Mouse (Mus musculus) hindbrain, embryonic 11.5 days (tissue): ENCODE results near the gene Plet1. TPM values are rescaled to one million over a fixed set of nuclear protein-coding genes. Genes with fewer than 3 reads are reported as not detected.

Source experiments
- ATAC-seq: fragments of 200-750 bp; cut with Nextera tagmentation; 2 replicates; pipeline ENCODE4 v1.8.0; 2017; ENCODE audit warnings: mild to moderate bottlenecking, moderate TSS enrichment, moderate library complexity; ENCODE audit not compliant: low FRiP score
- DNase-seq: peaks from one replicate; pipeline ENCODE4 v3.0.0-alpha.2; 2015; ENCODE audit warnings: low spot score
- H3K27ac ChIP-seq: fragments of 300-500 bp; sonication (generic); 2 replicates; pipeline ENCODE4 v1.5.1; 2014; ENCODE audit warnings: mild to moderate bottlenecking, low read depth, low read length
- H3K27me3 ChIP-seq: fragments of 300-500 bp; sonication (generic); 2 replicates; pipeline ENCODE4 v1.6.1; 2014; ENCODE audit warnings: mild to moderate bottlenecking, low read length, moderate library complexity, mixed read lengths; ENCODE audit not compliant: control insufficient read depth, insufficient read depth
- H3K36me3 ChIP-seq: fragments of 300-500 bp; sonication (generic); 2 replicates; pipeline ENCODE4 v1.6.1; 2014; ENCODE audit warnings: mild to moderate bottlenecking, low read length, moderate library complexity, mixed read lengths; ENCODE audit not compliant: control insufficient read depth, insufficient read depth
- H3K4me1 ChIP-seq: fragments of 300-500 bp; sonication (generic); replicated peaks from 2 replicates; pipeline ENCODE4 v1.6.1; 2014; ENCODE audit warnings: low read length, mixed read lengths; ENCODE audit not compliant: control insufficient read depth, insufficient read depth
- H3K4me2 ChIP-seq: fragments of 300-500 bp; sonication (generic); replicated peaks from 2 replicates; pipeline ENCODE4 v1.6.1; 2014; ENCODE audit warnings: mild to moderate bottlenecking, low read depth, low read length
- H3K4me3 ChIP-seq: fragments of 300-500 bp; sonication (generic); 2 replicates; pipeline ENCODE4 v1.5.1; 2014; ENCODE audit warnings: low read depth, low read length
- H3K9ac ChIP-seq: fragments of 300-500 bp; sonication (generic); 2 replicates; pipeline ENCODE4 v1.6.1; 2014; ENCODE audit warnings: low read depth, low read length
- H3K9me3 ChIP-seq: fragments of 300-500 bp; sonication (generic); 2 replicates; pipeline ENCODE4 v1.6.1; 2016; ENCODE audit warnings: low read length; ENCODE audit not compliant: control insufficient read depth
- whole genome bisulfite sequencing: fragments of 180-500 bp; shearing (Covaris S2); extraction: QIAGEN DNeasy Blood & Tissue Kit; methylation state at CpG from one replicate; pipeline ENCODE4 v1.1.7; 2014; 5-methylcytosine and 5-hydroxymethylcytosine counted together
- polyA plus RNA-seq: library from polyadenylated mRNA; unstranded; fragments of >200 nt; fragmentation: Nextera tagmentation; extraction: Ambion mirVana; gene quantifications from 2 replicates; pipeline ENCODE4 v1.2.1, GENCODE M21; 2014

Plet1 gene
- polyA plus RNA-seq, 1 experiment from 2014 or later: 0.59 TPM

- WGBS: 89% methylated on average over 16 of the region's 16 CpGs
- Histone ChIP-seq H3K4me1 (no peaks in the 10 kb centered on the region), H3K27ac (no peak overlapping the region), H3K9me3 (no peaks in the 10 kb centered on the region), H3K27me3 (no peaks in the 10 kb centered on the region), H3K36me3 (no peaks in the 10 kb centered on the region), H3K4me2 (no peak overlapping the region), H3K4me3 (no peak overlapping the region), H3K9ac (no peak overlapping the region)
- DNase-seq (no peak), ATAC-seq (no peak)
Observed at GRCm38 (mm10) chr9:50498815-50499214, 4.5 kb downstream of the Plet1 start.

DNA sequence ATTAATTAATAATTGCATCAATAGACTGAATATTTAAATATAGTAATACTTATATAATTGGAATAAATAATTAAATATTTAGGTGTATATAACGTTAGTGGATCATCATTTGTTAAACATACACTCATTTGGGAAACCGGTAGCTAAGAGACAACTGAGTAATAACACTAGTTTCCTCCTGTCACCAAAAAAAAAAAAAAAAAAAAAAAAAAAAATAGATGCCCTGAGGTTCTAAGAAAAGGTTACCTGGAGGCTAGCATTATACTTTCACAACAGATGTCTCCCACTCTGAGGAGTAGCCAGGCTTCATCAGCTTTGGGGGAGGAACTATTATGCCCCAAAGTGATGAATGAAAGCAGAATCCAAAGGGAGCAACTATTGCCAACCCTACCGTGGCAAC lies 5.5 kb downstream of the Plet1 start:
- Histone ChIP-seq H3K4me1 (no peaks in the 10 kb centered on the region), H3K36me3 (no peaks in the 10 kb centered on the region), H3K27ac (no peak overlapping the region), H3K9me3 (no peaks in the 10 kb centered on the region), H3K9ac (no peak overlapping the region), H3K27me3 (no peaks in the 10 kb centered on the region), H3K4me2 (no peak overlapping the region), H3K4me3 (no peak overlapping the region)
- ATAC-seq (no peak), DNase-seq (no peak)
- 91% methylated on average over 3 of the region's 3 CpGs for WGBS

- no peaks in the 10 kb centered on the region for H3K27me3 ChIP-seq
- 86% methylated on average over 15 of the region's 15 CpGs for WGBS
- no peak overlapping the region for H3K27ac ChIP-seq
- H3K9ac ChIP-seq: no peak overlapping the region
- DNase-seq: no peak
- peak overlapping the region; percentile 24 for H3K4me2 ChIP-seq
- no peaks in the 10 kb centered on the region for H3K9me3 ChIP-seq
- ATAC-seq: no peak
- H3K4me1 ChIP-seq: no peaks in the 10 kb centered on the region
- peak overlapping the region; percentile 16; the same call in 1 of the 2 replicates for H3K4me3 ChIP-seq
- H3K36me3 ChIP-seq: no peaks in the 10 kb centered on the region
Observed at GRCm38 (mm10) chr9:50500467-50500973, 6.2 kb downstream of the Plet1 start.

GRCm38 (mm10) chr9:50500974-50501501 lies 6.7 kb downstream of the Plet1 start:
- Histone ChIP-seq H3K4me3 (peak overlapping the region; percentile 16), H3K9ac (peak overlapping the region; percentile 15; the same call in 1 of the 2 replicates), H3K9me3 (no peaks in the 10 kb centered on the region), H3K27ac (no peak overlapping the region), H3K27me3 (no peaks in the 10 kb centered on the region), H3K4me2 (peak overlapping the region; percentile 24), H3K4me1 (no peaks in the 10 kb centered on the region), H3K36me3 (no peaks in the 10 kb centered on the region)
- 30% methylated on average over 14 of the region's 14 CpGs for WGBS
- DNase-seq (peak; percentile 68), ATAC-seq (peak; percentile 75)

DNA sequence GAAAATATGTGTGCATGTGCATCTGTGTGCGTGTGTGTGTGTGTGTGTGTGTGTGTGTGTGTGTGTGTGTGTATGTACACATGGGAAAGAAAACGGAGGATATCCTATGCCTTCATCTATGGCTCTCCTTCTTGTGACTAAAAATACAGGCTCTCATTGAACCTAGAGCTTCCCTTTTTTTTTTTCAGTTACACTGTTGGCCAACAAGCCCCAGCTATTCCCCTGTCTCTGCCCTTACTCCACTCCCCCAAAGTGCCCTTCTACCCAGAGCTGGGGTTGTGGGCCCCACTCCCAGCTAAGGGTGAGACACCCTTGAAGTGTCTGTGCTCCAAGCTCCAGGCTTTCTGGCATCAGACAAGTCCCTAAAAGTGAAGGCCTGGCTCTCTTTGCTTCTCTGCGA lies 8.6 kb downstream of the Plet1 start:
- 88% methylated on average over 3 of the region's 3 CpGs for WGBS
- Histone ChIP-seq H3K9ac (no peak overlapping the region), H3K36me3 (no peaks in the 10 kb centered on the region), H3K4me1 (no peaks in the 10 kb centered on the region), H3K4me2 (no peak overlapping the region), H3K9me3 (no peaks in the 10 kb centered on the region), H3K27ac (no peak overlapping the region), H3K27me3 (no peaks in the 10 kb centered on the region), H3K4me3 (no peak overlapping the region)
- ATAC-seq (no peak), DNase-seq (no peak)

GRCm38 (mm10) chr9:50505405-50505804 lies 11.1 kb downstream of the Plet1 start:
- H3K9ac ChIP-seq: no peak overlapping the region
- H3K36me3 ChIP-seq: no peaks in the 10 kb centered on the region
- H3K4me3 ChIP-seq: no peak overlapping the region
- no peak overlapping the region for H3K27ac ChIP-seq
- no peaks in the 10 kb centered on the region for H3K27me3 ChIP-seq
- no peak overlapping the region for H3K4me2 ChIP-seq
- WGBS: 60% methylated on average over 6 of the region's 6 CpGs
- no peaks in the 10 kb centered on the region for H3K9me3 ChIP-seq
- DNase-seq (no peak), ATAC-seq (no peak)
- H3K4me1 ChIP-seq: no peaks in the 10 kb centered on the region

DNA sequence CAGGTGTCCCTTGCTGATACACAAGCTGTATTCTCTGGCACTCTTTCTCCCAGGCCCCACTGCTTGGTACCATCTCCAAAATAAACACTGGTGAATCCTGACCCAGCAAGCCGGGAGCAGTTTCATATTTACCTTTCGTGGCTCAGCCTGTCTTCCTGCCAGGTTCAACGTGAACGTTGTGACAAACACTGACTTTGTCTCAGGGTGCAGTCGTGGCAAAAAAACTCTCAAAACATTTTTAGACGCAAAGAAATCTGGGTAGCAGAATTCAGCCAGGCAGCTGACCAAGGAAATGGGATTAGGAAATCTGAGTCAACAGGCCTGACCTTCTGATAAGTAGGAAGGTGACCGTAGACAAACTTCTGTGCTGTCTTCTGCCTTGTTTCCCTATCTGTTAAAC lies 13.2 kb downstream of the Plet1 start:
- ATAC-seq: no peak
- no peak overlapping the region for H3K27ac ChIP-seq
- WGBS: 84% methylated on average over 7 of the region's 7 CpGs

GRCm38 (mm10) chr9:50515462-50515861 lies 21.1 kb downstream of the Plet1 start:
- Histone ChIP-seq H3K36me3 (no peaks in the 10 kb centered on the region), H3K4me3 (no peak overlapping the region), H3K9me3 (no peaks in the 10 kb centered on the region), H3K27me3 (no peaks in the 10 kb centered on the region), H3K4me2 (no peak overlapping the region), H3K4me1 (no peaks in the 10 kb centered on the region), H3K27ac (no peak overlapping the region), H3K9ac (no peak overlapping the region)
- ATAC-seq: no peak
- DNase-seq: no peak
- WGBS: 89% methylated on average over 5 of the region's 5 CpGs

More for the DNA sequence above, 13.2 kb downstream of the Plet1 start:
- no peak overlapping the region for H3K9ac ChIP-seq
- no peak overlapping the region for H3K4me3 ChIP-seq
- H3K4me1 ChIP-seq: no peaks in the 10 kb centered on the region
- no peaks in the 10 kb centered on the region for H3K27me3 ChIP-seq
- no peak overlapping the region for H3K4me2 ChIP-seq
- DNase-seq: no peak
- H3K36me3 ChIP-seq: no peaks in the 10 kb centered on the region
- no peaks in the 10 kb centered on the region for H3K9me3 ChIP-seq

DNA sequence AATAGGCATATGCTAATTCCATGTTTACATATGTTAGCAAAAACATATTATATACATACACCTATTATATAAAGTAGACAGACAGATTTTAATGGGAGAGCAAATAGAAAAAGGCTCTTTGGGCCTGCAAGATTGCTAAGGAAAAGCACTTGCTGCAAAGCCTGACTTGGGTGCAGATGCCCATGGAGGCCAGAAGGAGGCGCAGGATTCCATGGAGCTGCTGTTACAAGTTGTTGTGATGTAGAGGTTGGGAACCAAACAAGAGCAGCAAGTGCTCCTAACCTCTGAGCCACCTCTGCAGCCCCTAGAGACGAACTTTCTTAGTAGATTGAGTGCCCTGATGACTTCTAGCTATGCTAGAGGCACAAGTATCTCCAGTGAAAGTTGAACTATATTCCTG lies 24.5 kb downstream of the Plet1 start:
- H3K27me3 ChIP-seq: no peaks in the 10 kb centered on the region
- no peak overlapping the region for H3K4me3 ChIP-seq
- peak; percentile 62 for DNase-seq
- no peaks in the 10 kb centered on the region for H3K9me3 ChIP-seq
- 9% methylated on average over 2 of the region's 2 CpGs for WGBS
- H3K4me1 ChIP-seq: no peaks in the 10 kb centered on the region
- no peak overlapping the region for H3K4me2 ChIP-seq
- no peak overlapping the region for H3K27ac ChIP-seq
- H3K9ac ChIP-seq: no peak overlapping the region
- ATAC-seq: no peak
- H3K36me3 ChIP-seq: no peaks in the 10 kb centered on the region
